ENCODE assay signal across 8 mouse cellular contexts in genomic region chr6:113740236-113741217, GRCm38 (mm10). TPM values are rescaled to one million over a fixed set of nuclear protein-coding genes. Genes with fewer than 3 reads are reported as not detected.
DNase-seq lines count a peak whose midpoint lies in the region; ATAC-seq and TF ChIP-seq lines count a peak whose summit lies in the region.

Gene Sec13 (minus strand): TSS chr6:113740743.

- peaks cover 23% of the 10 kb centered on the region for H3K27me3 ChIP-seq in C2C12 (ENCODE audit: control insufficient read depth, insufficient read depth, insufficient read length)
- H3K27me3 ChIP-seq in erythroblast, embryonic 14.5 days (ENCODE audit: control insufficient read depth), result peaks cover 2% of the 10 kb centered on the region; the same call in 1 of the 2 replicates
- peaks cover 7% of the 10 kb centered on the region; the same call in 1 of the 2 replicates for H3K27me3 ChIP-seq in heart, embryonic 12.5 days (replicated peaks)
- H3K27me3 ChIP-seq in kidney, postnatal 0 days (ENCODE audit: insufficient read depth, low read length), result no peaks in the 10 kb centered on the region
- H3K27me3 ChIP-seq in liver, embryonic 12.5 days (replicated peaks), result peaks cover 11% of the 10 kb centered on the region; the same call in 1 of the 2 replicates
- H3K27me3 ChIP-seq in stomach, embryonic 15.5 days (replicated peaks), result no peaks in the 10 kb centered on the region

- H3K9ac ChIP-seq in heart, embryonic 12.5 days, result peak within 1 kb of the TSS; percentile 96
- H3K9ac ChIP-seq in kidney, postnatal 0 days (ENCODE audit: low read depth, low read length), result peak within 1 kb of the TSS; percentile 98
- peak within 1 kb of the TSS; percentile 86 for H3K9ac ChIP-seq in liver, embryonic 12.5 days
- peak within 1 kb of the TSS; percentile 66 for H3K9ac ChIP-seq in stomach, embryonic 15.5 days

- peak within 1 kb of the TSS; percentile 56; the same call in 1 of the 2 replicates for H3K27ac ChIP-seq in heart, embryonic 12.5 days (ENCODE audit: poor library complexity, severe bottlenecking)
- H3K27ac ChIP-seq in kidney, postnatal 0 days, result peak within 1 kb of the TSS; percentile 82
- peak within 1 kb of the TSS; percentile 72 for H3K27ac ChIP-seq in liver, embryonic 12.5 days
- peak within 1 kb of the TSS; percentile 49; the same call in 1 of the 2 replicates for H3K27ac ChIP-seq in stomach, embryonic 15.5 days

- H3K79me3 ChIP-seq in C2C12 (ENCODE audit: low read depth), result peaks cover 30% of the 10 kb centered on the region

- peaks cover 33% of the 10 kb centered on the region for H3K4me1 ChIP-seq in erythroblast, embryonic 14.5 days (ENCODE audit: control insufficient read depth)
- peaks cover 11% of the 10 kb centered on the region for H3K4me1 ChIP-seq in heart, embryonic 12.5 days (replicated peaks)
- peaks cover 3% of the 10 kb centered on the region; the same call in 1 of the 2 replicates for H3K4me1 ChIP-seq in kidney, postnatal 0 days (replicated peaks; ENCODE audit: insufficient read depth, low read length)
- peaks cover 23% of the 10 kb centered on the region for H3K4me1 ChIP-seq in liver, embryonic 12.5 days
- H3K4me1 ChIP-seq in stomach, embryonic 15.5 days, result peaks cover 9% of the 10 kb centered on the region

- H3K4me2 ChIP-seq in heart, embryonic 12.5 days, result peak within 1 kb of the TSS; percentile 93
- H3K4me2 ChIP-seq in kidney, postnatal 0 days (ENCODE audit: low read length), result peak within 1 kb of the TSS; percentile 85
- H3K4me2 ChIP-seq in liver, embryonic 12.5 days, result peak within 1 kb of the TSS; percentile 88
- H3K4me2 ChIP-seq in stomach, embryonic 15.5 days, result peak within 1 kb of the TSS; percentile 75

- 7% methylated on average over 41 of the region's 41 CpGs for WGBS in heart, embryonic 12.5 days
- 7% methylated on average over 41 of the region's 41 CpGs for WGBS in kidney, postnatal 0 days
- WGBS in liver, embryonic 12.5 days (ENCODE audit: insufficient replicate concordance), result 6% methylated on average over 41 of the region's 41 CpGs
- WGBS in stomach, embryonic 15.5 days, result 7% methylated on average over 41 of the region's 41 CpGs

- peak within 1 kb of the TSS; percentile 97 for H3K4me3 ChIP-seq in C2C12 (ENCODE audit: insufficient read depth, poor library complexity, severe bottlenecking)
- peak within 1 kb of the TSS; percentile 95 for H3K4me3 ChIP-seq in erythroblast, embryonic 14.5 days (replicated peaks)
- H3K4me3 ChIP-seq in heart, embryonic 12.5 days, result peak within 1 kb of the TSS; percentile 84
- H3K4me3 ChIP-seq in kidney, postnatal 0 days (replicated peaks; ENCODE audit: low read depth, low read length), result peak within 1 kb of the TSS; percentile 97
- peak within 1 kb of the TSS; percentile 88 for H3K4me3 ChIP-seq in liver, embryonic 12.5 days
- peak within 1 kb of the TSS; percentile 88 for H3K4me3 ChIP-seq in stomach, embryonic 15.5 days (replicated peaks)

- H3K9me3 ChIP-seq in erythroblast, embryonic 14.5 days (ENCODE audit: control insufficient read depth, low read length), result no peaks in the 10 kb centered on the region
- no peaks in the 10 kb centered on the region for H3K9me3 ChIP-seq in heart, embryonic 12.5 days (replicated peaks)
- no peaks in the 10 kb centered on the region for H3K9me3 ChIP-seq in kidney, postnatal 0 days (replicated peaks; ENCODE audit: low read length)
- no peaks in the 10 kb centered on the region for H3K9me3 ChIP-seq in liver, embryonic 12.5 days (replicated peaks)
- no peaks in the 10 kb centered on the region for H3K9me3 ChIP-seq in stomach, embryonic 15.5 days

- peak within 1 kb of the TSS; percentile 80 for H3ac ChIP-seq in C2C12 (ENCODE audit: control insufficient read depth, insufficient read length, low read depth)

- H3K79me2 ChIP-seq in C2C12 (ENCODE audit: control insufficient read depth, insufficient read depth), result peaks cover 50% of the 10 kb centered on the region

- TF ChIP-seq CTCF in C2C12 (IDR thresholded peaks at IDR 0.05; ENCODE audit: control insufficient read depth, insufficient read depth, insufficient read length), result no peak
- TF ChIP-seq CTCF in brain, embryonic 14.5 days (IDR thresholded peaks at IDR 0.05; ENCODE audit: borderline replicate concordance, extremely low read depth, insufficient read depth, insufficient read length), result no peak
- TF ChIP-seq CTCF in kidney, postnatal 0 days (IDR thresholded peaks at IDR 0.05; ENCODE audit: low read depth), result no peak

- peak; percentile 96 for DNase-seq in brain, embryonic 14.5 days (ENCODE audit: low read depth)
- DNase-seq in kidney, postnatal 0 days (ENCODE audit: low spot score), result peak; percentile 93
- DNase-seq in natural killer cell, adult 2 months (ENCODE audit: low spot score in 2 of 2), result peak; percentile 75 to 85

- H3K36me3 ChIP-seq in C2C12 (ENCODE audit: control insufficient read depth, insufficient read depth), result peaks cover 30% of the 10 kb centered on the region
- peaks cover 32% of the 10 kb centered on the region for H3K36me3 ChIP-seq in erythroblast, embryonic 14.5 days (ENCODE audit: control insufficient read depth)
- peaks cover 29% of the 10 kb centered on the region for H3K36me3 ChIP-seq in heart, embryonic 12.5 days
- peaks cover 9% of the 10 kb centered on the region for H3K36me3 ChIP-seq in kidney, postnatal 0 days (ENCODE audit: insufficient read depth, low read length)
- H3K36me3 ChIP-seq in liver, embryonic 12.5 days, result peaks cover 30% of the 10 kb centered on the region
- peaks cover 13% of the 10 kb centered on the region for H3K36me3 ChIP-seq in stomach, embryonic 15.5 days

- ATAC-seq in heart, embryonic 12.5 days (ENCODE audit: insufficient number of reproducible peaks, low FRiP score), result peak; percentile 83
- peak; percentile 80 for ATAC-seq in kidney, postnatal 0 days (replicated peaks; ENCODE audit: low FRiP score, low read depth)
- peak; percentile 81 for ATAC-seq in liver, embryonic 12.5 days
- peak; percentile 72 for ATAC-seq in stomach, embryonic 15.5 days (ENCODE audit: insufficient read depth, low FRiP score, low read depth)

- peak; percentile 67; the same call in 1 of the 2 replicates for TF ChIP-seq POLR2A in brain, embryonic 14.5 days (IDR thresholded peaks at IDR 0.05; ENCODE audit: borderline replicate concordance, extremely low read depth, insufficient read depth, insufficient read length, poor library complexity, severe bottlenecking)

TF ChIP-seq in C2C12, 6 proteins besides CTCF, POLR2A, EP300 and RAD21:
- TF ChIP-seq FOSL1 (IDR thresholded peaks at IDR 0.05; ENCODE audit: insufficient read depth, low read length, poor library complexity, severe bottlenecking) (no peak), CEBPB (IDR thresholded peaks at IDR 0.05; ENCODE audit: low read depth) (no peak), USF1 (IDR thresholded peaks at IDR 0.05; ENCODE audit: low read depth) (no peak), MAX (IDR thresholded peaks at IDR 0.05) (peak; percentile 65)
TF ChIP-seq in C2C12: peak in this region for 1.

RNA-seq across cellular contexts. Expression of gene Sec13, which starts in this region (rescaled TPM):
- 271 TPM for polyA plus RNA-seq in C2C12 (2012; fragmentation: generic; extraction: Trizol)
- 183 and 266 TPM in 2 replicates for polyA plus RNA-seq in brain, embryonic 14.5 days (2012; rRNA removed)
- 2.9 and 4.5 TPM in 2 replicates for polyA plus RNA-seq in erythroblast, embryonic 14.5 days (2012)
- 208 and 211 TPM in 2 replicates for polyA plus RNA-seq in heart, embryonic 12.5 days (2016; fragmentation: Nextera tagmentation; extraction: Ambion mirVana)
- polyA plus RNA-seq in kidney, postnatal 0 days (2015; fragmentation: Nextera tagmentation; extraction: Ambion mirVana), result 216 and 238 TPM in 2 replicates
- 155 and 159 TPM in 2 replicates for polyA plus RNA-seq in liver, embryonic 12.5 days (2016; fragmentation: Nextera tagmentation; extraction: Ambion mirVana)
- 234 and 251 TPM in 2 replicates for polyA plus RNA-seq in stomach, embryonic 15.5 days (2015; fragmentation: Nextera tagmentation; extraction: Ambion mirVana)

Comparison
In these comparisons a context has a peak if more than half of its experiments do, and no peak if none do; other contexts are left out.
1. Peak in every context shown above with its lines: DNase-seq, ATAC-seq, H3K4me3 ChIP-seq and H3K27ac ChIP-seq.
2. RNA of gene Sec13 (polyA plus RNA-seq): 271 TPM in C2C12 (single experiment), 234 to 251 TPM in stomach, embryonic 15.5 days, 216 to 238 TPM in kidney, postnatal 0 days, 208 to 211 TPM in heart, embryonic 12.5 days, 183 to 266 TPM in brain, embryonic 14.5 days and 155 to 159 TPM in liver, embryonic 12.5 days; 2.9 to 4.5 TPM in erythroblast, embryonic 14.5 days; every median in the first group is over 10 times any median in the second.